Mouse (Mus musculus): ENCODE results near the gene Bmpr1b.

DNA sequence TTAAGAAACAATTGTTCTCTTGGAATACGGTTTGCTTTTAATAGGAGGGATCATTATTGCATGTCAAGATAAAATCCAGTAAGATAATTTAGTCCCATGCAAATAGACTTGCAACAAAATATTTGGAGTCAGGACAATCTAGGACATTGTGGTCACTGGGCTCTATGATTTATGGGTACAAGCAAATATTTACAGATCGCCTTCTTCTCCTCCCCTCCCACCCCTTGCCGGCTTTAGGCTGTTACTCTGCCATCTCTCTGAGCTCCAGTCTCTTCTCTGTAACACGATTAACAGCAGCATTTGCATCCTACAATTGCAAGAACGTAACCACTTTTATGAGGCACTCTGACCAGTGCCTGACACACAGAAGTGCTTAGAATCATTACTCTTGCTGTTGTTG, 104.1 kb downstream of the Bmpr1b start:
- TF ChIP-seq CTCF (IDR thresholded peaks at IDR 0.05; ENCODE audit: insufficient read depth, low read length), result no peak
- no peak for TF ChIP-seq POLR2A (IDR thresholded peaks at IDR 0.05; ENCODE audit: borderline replicate concordance, extremely low read depth, low read depth, low read length)

Measured in lung, adult 2 months (tissue).